ENCODE assay signal across 8 mouse cellular contexts in the genomic region with DNA sequence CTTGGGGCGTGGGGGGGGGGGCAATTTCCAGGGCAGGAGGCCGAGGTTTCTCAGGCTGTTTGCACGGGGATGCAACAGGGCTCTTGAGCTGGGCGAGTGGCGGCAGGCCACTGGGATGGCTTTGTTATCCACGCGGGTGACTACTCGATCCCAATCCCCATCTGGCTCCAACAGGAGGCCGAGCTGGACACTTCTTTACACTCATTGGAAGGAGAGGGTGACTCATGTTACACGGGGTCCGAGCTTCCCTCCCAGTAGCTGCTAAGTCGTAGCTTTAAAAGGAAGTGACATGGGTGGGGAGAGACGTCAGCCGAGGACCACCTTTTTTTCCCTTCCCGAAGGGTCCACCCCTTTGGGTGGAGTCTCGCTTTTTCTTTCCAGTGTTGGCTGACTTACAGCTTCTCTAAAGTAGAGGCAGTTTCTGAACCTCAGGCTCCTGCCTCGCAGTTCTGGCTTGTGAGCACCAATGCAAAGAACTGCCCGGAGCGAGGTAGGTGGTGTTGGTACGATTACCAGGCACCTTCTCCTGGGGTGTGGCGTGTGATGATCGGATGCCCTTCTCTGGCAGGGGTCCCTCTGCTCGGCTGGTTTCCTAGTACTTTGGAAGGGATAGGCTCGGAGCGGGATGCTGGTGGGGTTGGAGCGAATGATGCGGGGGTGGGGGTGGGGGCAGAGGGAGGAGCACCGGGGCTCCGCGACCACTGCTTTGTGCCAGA. TPM values are rescaled to one million over a fixed set of nuclear protein-coding genes. Genes with fewer than 3 reads are reported as not detected.
DNase-seq lines count a peak whose midpoint lies in the region; ATAC-seq and TF ChIP-seq lines count a peak whose summit lies in the region.

No protein-coding gene starts in this region.

- peak; percentile 66; the same call in 1 of the 2 replicates for TF ChIP-seq POLR2A in small intestine, adult 2 months (IDR thresholded peaks at IDR 0.05; ENCODE audit: low read depth, low read length)

- no peak for TF ChIP-seq CTCF in small intestine, adult 2 months (IDR thresholded peaks at IDR 0.05; ENCODE audit: extremely low read depth, insufficient read length, insufficient replicate concordance, low read depth, low read length)

- H3K4me3 ChIP-seq in embryonic facial prominence, embryonic 11.5 days (ENCODE audit: low read depth, low read length), result peak overlapping the region; percentile 64
- H3K4me3 ChIP-seq in limb, embryonic 10.5 days, result peak overlapping the region; percentile 70
- H3K4me3 ChIP-seq in midbrain, embryonic 12.5 days, result peak overlapping the region; percentile 70
- peak overlapping the region; percentile 84 for H3K4me3 ChIP-seq in small intestine, adult 2 months (ENCODE audit: low read depth, low read length)

- H3K27me3 ChIP-seq in embryonic facial prominence, embryonic 11.5 days (ENCODE audit: control insufficient read depth, insufficient read depth, low read length), result no peaks in the 10 kb centered on the region
- H3K27me3 ChIP-seq in limb, embryonic 10.5 days (ENCODE audit: low read depth, poor library complexity, severe bottlenecking), result no peaks in the 10 kb centered on the region
- H3K27me3 ChIP-seq in midbrain, embryonic 12.5 days, result no peaks in the 10 kb centered on the region
- no peaks in the 10 kb centered on the region for H3K27me3 ChIP-seq in small intestine, adult 2 months (ENCODE audit: control insufficient read depth, insufficient read depth, low read length)

- H3K9ac ChIP-seq in embryonic facial prominence, embryonic 11.5 days (replicated peaks; ENCODE audit: low read length), result peak overlapping the region; percentile 82
- peak overlapping the region; percentile 79 for H3K9ac ChIP-seq in midbrain, embryonic 12.5 days (replicated peaks)

- peak overlapping the region; percentile 96 for H3K27ac ChIP-seq in embryonic facial prominence, embryonic 11.5 days (replicated peaks; ENCODE audit: low read depth, low read length)
- peak overlapping the region; percentile 95 for H3K27ac ChIP-seq in limb, embryonic 10.5 days
- H3K27ac ChIP-seq in midbrain, embryonic 12.5 days (replicated peaks), result peak overlapping the region; percentile 94
- H3K27ac ChIP-seq in small intestine, adult 2 months (ENCODE audit: insufficient read depth, low read depth, low read length), result peak overlapping the region; percentile 51

- H3K4me2 ChIP-seq in embryonic facial prominence, embryonic 11.5 days (ENCODE audit: low read depth, low read length), result peak overlapping the region; percentile 87
- H3K4me2 ChIP-seq in midbrain, embryonic 12.5 days (replicated peaks), result peak overlapping the region; percentile 88

- H3K9me3 ChIP-seq in embryonic facial prominence, embryonic 11.5 days (replicated peaks; ENCODE audit: control insufficient read depth, low read length), result no peaks in the 10 kb centered on the region
- H3K9me3 ChIP-seq in limb, embryonic 10.5 days (replicated peaks), result 0 out of 2 replicates have a peak, but pooled peaks cover 2% of the 10 kb centered on the region
- no peaks in the 10 kb centered on the region for H3K9me3 ChIP-seq in midbrain, embryonic 12.5 days

- under 1% methylated on average over 30 of the region's 30 CpGs for WGBS in embryonic facial prominence, embryonic 11.5 days
- under 1% methylated on average over 30 of the region's 30 CpGs for WGBS in limb, embryonic 10.5 days
- WGBS in midbrain, embryonic 12.5 days, result under 1% methylated on average over 30 of the region's 30 CpGs
- under 1% methylated on average over 30 of the region's 30 CpGs for WGBS in small intestine, adult 2 months

- DNase-seq in urinary bladder, adult 18-20 months (ENCODE audit: low spot score in 2 of 2), result peak; percentile 50 to 75
- no peak for DNase-seq in urinary bladder, postnatal 10 days (ENCODE audit: low spot score)
- peak; percentile 95 for DNase-seq in embryonic facial prominence, embryonic 11.5 days (ENCODE audit: low spot score)
- DNase-seq in heart, adult 11 months, result peak; percentile 99
- DNase-seq in kidney, adult 11 months, result peak; percentile 71
- DNase-seq in limb, embryonic 10.5 days (ENCODE audit: low spot score), result peak; percentile 86

- peak; percentile 97 for ATAC-seq in embryonic facial prominence, embryonic 11.5 days (replicated peaks; ENCODE audit: insufficient number of reproducible peaks, low FRiP score, low TSS enrichment, low read depth)
- peak; percentile 94 for ATAC-seq in midbrain, embryonic 12.5 days (ENCODE audit: low FRiP score, low read depth)

- no peaks in the 10 kb centered on the region for H3K4me1 ChIP-seq in embryonic facial prominence, embryonic 11.5 days (ENCODE audit: control insufficient read depth, insufficient read depth, low read length)
- H3K4me1 ChIP-seq in limb, embryonic 10.5 days, result peaks cover 24% of the 10 kb centered on the region
- peaks cover 21% of the 10 kb centered on the region for H3K4me1 ChIP-seq in midbrain, embryonic 12.5 days
- peaks cover 7% of the 10 kb centered on the region; the same call in 1 of the 2 replicates for H3K4me1 ChIP-seq in small intestine, adult 2 months (ENCODE audit: control insufficient read depth, insufficient read depth, insufficient read length, low read length)

- H3K36me3 ChIP-seq in embryonic facial prominence, embryonic 11.5 days (replicated peaks; ENCODE audit: control insufficient read depth, insufficient read depth, low read depth, low read length), result no peaks in the 10 kb centered on the region
- peaks cover 3% of the 10 kb centered on the region for H3K36me3 ChIP-seq in limb, embryonic 10.5 days
- H3K36me3 ChIP-seq in midbrain, embryonic 12.5 days, result 0 out of 2 replicates have a peak, but pooled peaks cover 4% of the 10 kb centered on the region
- H3K36me3 ChIP-seq in small intestine, adult 2 months (ENCODE audit: control insufficient read depth, insufficient read depth, low read length), result no peaks in the 10 kb centered on the region

RNA-seq across cellular contexts. Expression of a gene that starts 0.6 kb away (rescaled TPM):
- polyA plus RNA-seq in embryonic facial prominence, embryonic 11.5 days (2014; fragmentation: Nextera tagmentation; extraction: Ambion mirVana), result 17.5 and 21.0 TPM in 2 replicates
- 37.4 and 38.2 TPM in 2 replicates for polyA plus RNA-seq in limb, embryonic 10.5 days (2016; fragmentation: Nextera tagmentation; extraction: Ambion mirVana)
- 42.4 and 43.7 TPM in 2 replicates for polyA plus RNA-seq in midbrain, embryonic 12.5 days (2016; fragmentation: Nextera tagmentation; extraction: Ambion mirVana)
- 5.9 and 10.3 TPM in 2 replicates for polyA plus RNA-seq in small intestine, adult 2 months (2012; rRNA removed)
